Comparison of ENCODE assay signal across 16 mouse cellular contexts in genomic region chr11:12172429-12172828, GRCm38 (mm10).
"Had no signal": no experiment of that assay in that cellular context is flagged by ENCODE, and none has a peak within 500 bp of the region (broad histone marks: within the 10 kb centered on the region; RNA-seq: fewer than 3 reads in every experiment).

No protein-coding gene starts in this region.

- H3K4me2 ChIP-seq: neural tube, embryonic 13.5 days; neural tube, embryonic 15.5 days; stomach, embryonic 15.5 days had no signal

- H3K9ac ChIP-seq: neural tube, embryonic 13.5 days; neural tube, embryonic 15.5 days; stomach, embryonic 15.5 days had no signal

- H3K27me3 ChIP-seq: neural tube, embryonic 13.5 days; neural tube, embryonic 15.5 days; stomach, embryonic 15.5 days had no signal

- H3K4me3 ChIP-seq: neural tube, embryonic 13.5 days; neural tube, embryonic 15.5 days; stomach, embryonic 15.5 days had no signal

- H3K27ac ChIP-seq: neural tube, embryonic 13.5 days; neural tube, embryonic 15.5 days; stomach, embryonic 15.5 days; stomach, postnatal 0 days had no signal

- H3K9me3 ChIP-seq: neural tube, embryonic 13.5 days; neural tube, embryonic 15.5 days; stomach, embryonic 15.5 days had no signal

- DNase-seq: retina, postnatal 1 day; right cerebral cortex, adult 18-20 months; right cerebral cortex, postnatal 14 days; right cerebral cortex, postnatal 25 days; right cerebral cortex, postnatal 4 days; spleen, adult 18-20 months; thymus, adult 18-20 months; thymus, adult 2 months; thymus, postnatal 14 days; thymus, postnatal 25 days; thymus, postnatal 36 days; thymus, postnatal 4 days had no signal

- H3K36me3 ChIP-seq: neural tube, embryonic 13.5 days; neural tube, embryonic 15.5 days; stomach, embryonic 15.5 days had no signal

- H3K4me1 ChIP-seq: neural tube, embryonic 13.5 days; neural tube, embryonic 15.5 days; stomach, embryonic 15.5 days had no signal
